10 mouse cellular contexts compared by ENCODE assay signal in genomic region chr11:97115797-97116196, GRCm38 (mm10). TPM values are rescaled to one million over a fixed set of nuclear protein-coding genes. Genes with fewer than 3 reads are reported as not detected.
DNase-seq lines count a peak whose midpoint lies in the region; ATAC-seq and TF ChIP-seq lines count a peak whose summit lies in the region.
"Had no signal": no experiment of that assay in that cellular context is flagged by ENCODE, and none has a peak within 500 bp of the region (broad histone marks: within the 10 kb centered on the region; RNA-seq: fewer than 3 reads in every experiment).

No protein-coding gene starts in this region.

- H3K4me2 ChIP-seq in forebrain, postnatal 0 days (ENCODE audit: low read depth): no peak overlapping the region
- H3K4me2 ChIP-seq in lung, embryonic 15.5 days: peak overlapping the region; percentile 74
- peak overlapping the region; percentile 64 for H3K4me2 ChIP-seq in intestine, postnatal 0 days (replicated peaks; ENCODE audit: low read depth)

- no peak for ATAC-seq in forebrain, postnatal 0 days
- no peak for ATAC-seq in lung, embryonic 15.5 days (ENCODE audit: borderline replicate concordance, extremely low read depth, low FRiP score, low TSS enrichment)
- ATAC-seq in intestine, postnatal 0 days: no peak

- H3K36me3 ChIP-seq in forebrain, embryonic 10.5 days (replicated peaks): no peaks in the 10 kb centered on the region
- no peaks in the 10 kb centered on the region for H3K36me3 ChIP-seq in forebrain, postnatal 0 days (ENCODE audit: insufficient read depth)
- no peaks in the 10 kb centered on the region for H3K36me3 ChIP-seq in lung, embryonic 15.5 days
- H3K36me3 ChIP-seq in intestine, postnatal 0 days (ENCODE audit: control insufficient read depth, insufficient read depth): no peaks in the 10 kb centered on the region
- H3K36me3 ChIP-seq in splenic B cell, adult 2 months (ENCODE audit: control insufficient read depth, insufficient read depth, low read length, poor library complexity, severe bottlenecking): no peaks in the 10 kb centered on the region

- intact Hi-C loops in left cerebral cortex, postnatal 4 days (cut with DNase I): no loop called here
- intact Hi-C loops in left cerebral cortex, postnatal 25 days (cut with DNase I): no loop called here

- peaks cover 47% of the 10 kb centered on the region for H3K4me1 ChIP-seq in forebrain, embryonic 10.5 days
- peaks cover 5% of the 10 kb centered on the region; the same call in 1 of the 2 replicates for H3K4me1 ChIP-seq in forebrain, postnatal 0 days (ENCODE audit: insufficient read depth)
- H3K4me1 ChIP-seq in lung, embryonic 15.5 days: peaks cover 20% of the 10 kb centered on the region
- H3K4me1 ChIP-seq in intestine, postnatal 0 days (replicated peaks; ENCODE audit: control insufficient read depth, insufficient read depth, low read length): no peaks in the 10 kb centered on the region

- no peaks in the 10 kb centered on the region for H3K9me3 ChIP-seq in forebrain, embryonic 10.5 days
- no peaks in the 10 kb centered on the region for H3K9me3 ChIP-seq in forebrain, postnatal 0 days (ENCODE audit: low read length)
- H3K9me3 ChIP-seq in lung, embryonic 15.5 days: no peaks in the 10 kb centered on the region
- H3K9me3 ChIP-seq in intestine, postnatal 0 days (ENCODE audit: control insufficient read depth): no peaks in the 10 kb centered on the region

- TF ChIP-seq CTCF in forebrain, postnatal 0 days (IDR thresholded peaks at IDR 0.05; ENCODE audit: low read depth): no peak
- TF ChIP-seq CTCF in intestine, postnatal 0 days (IDR thresholded peaks at IDR 0.05; ENCODE audit: low read depth): no peak

- 9% methylated on average over 11 of the region's 11 CpGs for WGBS in forebrain, embryonic 10.5 days
- 7% methylated on average over 11 of the region's 11 CpGs for whole genome bisulfite sequencing in forebrain, postnatal 0 days
- WGBS in lung, embryonic 15.5 days: 4% methylated on average over 11 of the region's 11 CpGs
- 10% methylated on average over 11 of the region's 11 CpGs for WGBS in intestine, postnatal 0 days

- no peak overlapping the region for H3K27ac ChIP-seq in forebrain, embryonic 10.5 days
- no peak overlapping the region for H3K27ac ChIP-seq in forebrain, postnatal 0 days (ENCODE audit: low read depth, low read length)
- no peak overlapping the region for H3K27ac ChIP-seq in lung, embryonic 15.5 days
- H3K27ac ChIP-seq in intestine, postnatal 0 days (ENCODE audit: low read depth, low read length): no peak overlapping the region

- peaks cover 90% of the 10 kb centered on the region for H3K27me3 ChIP-seq in forebrain, embryonic 10.5 days (ENCODE audit: poor library complexity, severe bottlenecking)
- peaks cover 35% of the 10 kb centered on the region for H3K27me3 ChIP-seq in forebrain, postnatal 0 days (ENCODE audit: insufficient read depth, low read length)
- H3K27me3 ChIP-seq in lung, embryonic 15.5 days: peaks cover 82% of the 10 kb centered on the region
- H3K27me3 ChIP-seq in intestine, postnatal 0 days (replicated peaks; ENCODE audit: control insufficient read depth, insufficient read depth, low read length): peaks cover 59% of the 10 kb centered on the region
- no peaks in the 10 kb centered on the region for H3K27me3 ChIP-seq in splenic B cell, adult 2 months (ENCODE audit: control insufficient read depth, insufficient read depth, low read length, poor library complexity, severe bottlenecking)

- no peak for DNase-seq in forebrain, embryonic 10.5 days (ENCODE audit: extremely low spot score, low spot score)
- DNase-seq in forebrain, postnatal 0 days: no peak
- DNase-seq in lung, postnatal 36 days: no peak
- peak; percentile 60 for DNase-seq in splenic B cell, adult 2 months (ENCODE audit: low read depth, low spot score)
- DNase-seq in left cerebral cortex, postnatal 4 days: no peak
- no peak for DNase-seq in left cerebral cortex, postnatal 25 days (ENCODE audit: low spot score in 2 of 2)
- DNase-seq: cerebellum, adult 2 months; kidney, adult 11 months had no signal

- H3K9ac ChIP-seq in forebrain, postnatal 0 days: no peak overlapping the region
- no peak overlapping the region for H3K9ac ChIP-seq in lung, embryonic 15.5 days
- no peak overlapping the region for H3K9ac ChIP-seq in intestine, postnatal 0 days (ENCODE audit: low read depth, low read length)

- H3K4me3 ChIP-seq in forebrain, embryonic 10.5 days: peak overlapping the region; percentile 55
- no peak overlapping the region for H3K4me3 ChIP-seq in forebrain, postnatal 0 days (ENCODE audit: low read depth, low read length)
- peak overlapping the region; percentile 39; the same call in 1 of the 2 replicates for H3K4me3 ChIP-seq in lung, embryonic 15.5 days
- H3K4me3 ChIP-seq in intestine, postnatal 0 days (ENCODE audit: low read depth, low read length): peak overlapping the region; percentile 40; the same call in 1 of the 2 replicates

RNA-seq across cellular contexts. Expression of gene Tbx21, which starts 0.7 kb away (rescaled TPM):
- 0.23 and 0.37 TPM in 2 replicates for polyA plus RNA-seq in forebrain, embryonic 10.5 days (2016; fragmentation: Nextera tagmentation; extraction: Ambion mirVana)
- 1.6 and 1.7 TPM in 2 replicates for total RNA-seq in forebrain, postnatal 0 days (2014; rRNA removed)
- polyA plus RNA-seq in forebrain, postnatal 0 days (2015; fragmentation: Nextera tagmentation; extraction: Ambion mirVana): 2.2 and 2.9 TPM in 2 replicates
- polyA plus RNA-seq in lung, embryonic 15.5 days (2015; fragmentation: Nextera tagmentation; extraction: Ambion mirVana): 0.07 TPM in 1 of 2 replicates, not detected in the other
- polyA plus RNA-seq in intestine, postnatal 0 days (2015; fragmentation: Nextera tagmentation; extraction: Ambion mirVana): 0.09 and 0.13 TPM in 2 replicates
- under 1 TPM; 0.20 to 0.32 TPM for total RNA-seq in left cerebral cortex, postnatal 4 days (2021)
- under 1 TPM; 0.18 to 0.30 TPM for total RNA-seq in left cerebral cortex, postnatal 25 days (2021)

RNA-seq across cellular contexts. Expression of gene Tbkbp1, which starts 35.5 kb away (rescaled TPM):
- 3.9 and 4.0 TPM in 2 replicates for polyA plus RNA-seq in forebrain, embryonic 10.5 days (2016; fragmentation: Nextera tagmentation; extraction: Ambion mirVana)
- 35.8 and 36.4 TPM in 2 replicates for total RNA-seq in forebrain, postnatal 0 days (2014; rRNA removed)
- polyA plus RNA-seq in forebrain, postnatal 0 days (2015; fragmentation: Nextera tagmentation; extraction: Ambion mirVana): 9.2 and 9.9 TPM in 2 replicates
- polyA plus RNA-seq in lung, embryonic 15.5 days (2015; fragmentation: Nextera tagmentation; extraction: Ambion mirVana): 7.9 and 8.6 TPM in 2 replicates
- polyA plus RNA-seq in intestine, postnatal 0 days (2015; fragmentation: Nextera tagmentation; extraction: Ambion mirVana): 1.7 and 2.4 TPM in 2 replicates
- 10 to 100 TPM; 52.4 to 55.8 TPM for total RNA-seq in left cerebral cortex, postnatal 4 days (2021)
- 10 to 100 TPM; 45.7 to 47.7 TPM for total RNA-seq in left cerebral cortex, postnatal 25 days (2021)
